Mouse (Mus musculus): ENCODE data around the gene Car3.

DNA sequence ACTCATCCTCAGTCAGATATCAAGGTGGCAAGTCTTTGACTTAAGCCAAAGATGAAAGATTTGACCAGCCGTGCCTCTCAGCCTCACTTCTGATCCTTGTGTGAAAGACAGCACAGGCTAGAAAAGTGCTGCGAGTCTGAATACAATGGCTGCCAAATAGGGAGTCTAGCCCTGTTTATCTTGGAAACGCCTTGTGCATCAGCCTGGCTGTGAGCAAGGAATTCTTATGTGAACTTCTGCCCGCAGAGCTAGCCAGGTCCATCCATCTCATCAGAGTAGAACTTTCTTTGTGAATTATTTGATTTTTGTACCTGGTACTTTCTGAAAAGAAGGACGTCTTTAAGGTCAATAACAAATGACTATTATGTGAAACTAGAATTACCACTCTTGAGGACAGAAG lies 9.3 kb upstream of the Car3 start:
- TF ChIP-seq CTCF (IDR thresholded peaks at IDR 0.05; ENCODE audit: low read depth) = no peak
- TF ChIP-seq EP300 (IDR thresholded peaks at IDR 0.05; ENCODE audit: low read depth) = no peak

All from heart, postnatal 0 days (tissue).